Mouse (Mus musculus): Measurements from ENCODE around the gene Mid1.
"Not testable (repeated sequence)": the region's sequence is repeated elsewhere in the genome, so short reads cannot be mapped to it uniquely, and the experiment has no call there.

- not testable (repeated sequence) for TF ChIP-seq CTCF (IDR thresholded peaks at IDR 0.05; ENCODE audit: low read depth, low read length); TAL1 (conservative IDR thresholded peaks at IDR 0.05; ENCODE audit: low read depth, low read length); GATA1 (IDR thresholded peaks at IDR 0.05; ENCODE audit: borderline replicate concordance, low read length); GATA2 (IDR thresholded peaks at IDR 0.05; ENCODE audit: borderline replicate concordance, low read depth, low read length)
Observed at GRCm38 (mm10) chrX:169987368-169987837, 302.4 kb downstream of the Mid1 start.
